Mouse (Mus musculus): ENCODE data around the gene Hlf.

Gene Hlf

GRCm38 (mm10) chr11:90390817-90391173 is at the start of gene Hlf:
TSS of gene Hlf (minus strand) at chr11:90390895.
- DNase-seq (ENCODE audit: low spot score in 2 of 2): peak; percentile 81 to 89

DNA sequence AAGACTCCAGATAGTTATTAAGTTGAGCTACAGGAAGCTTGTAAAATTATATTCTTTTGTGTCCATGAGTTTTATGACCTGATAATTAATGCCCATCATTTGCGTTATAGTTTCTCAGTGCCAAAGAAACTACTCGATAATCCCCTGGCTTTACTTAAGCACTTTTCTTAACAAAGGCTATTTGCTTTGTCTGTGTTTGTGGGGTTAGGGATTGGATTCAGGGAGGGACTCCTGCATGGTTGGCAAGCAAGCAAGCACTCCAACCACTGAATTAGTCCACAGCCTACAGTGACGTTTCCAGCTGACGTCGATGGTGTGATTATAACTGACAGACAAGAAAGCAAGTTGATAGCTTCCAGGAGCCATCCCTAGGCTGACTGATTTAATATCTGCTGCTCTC is 48.1 kb upstream of the Hlf start:
- no peak for DNase-seq (ENCODE audit: low spot score in 2 of 2)

DNA sequence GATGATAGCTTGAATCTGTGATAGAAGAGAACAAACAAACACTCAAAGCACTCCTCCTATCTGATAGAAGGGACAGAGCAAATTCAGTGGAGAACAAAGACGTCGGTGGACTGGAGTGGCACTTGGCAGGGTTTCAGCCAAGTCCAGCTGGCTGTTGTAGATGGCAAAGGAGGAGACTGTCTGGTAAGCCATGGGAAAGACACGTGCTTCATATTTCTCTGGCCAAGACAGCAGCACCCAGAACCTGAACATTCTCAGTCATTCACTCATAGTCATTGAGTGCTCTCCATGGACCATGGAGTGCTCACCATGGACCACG is 34.5 kb upstream of the Hlf start:
- DNase-seq (ENCODE audit: low spot score in 2 of 2): no peak

- no peak for DNase-seq (ENCODE audit: low spot score in 2 of 2)
These were observed 33.9 kb upstream of the Hlf start for GRCm38 (mm10) chr11:90424334-90425206.

GRCm38 (mm10) chr11:90423896-90424295 is 33.2 kb upstream of the Hlf start:
- no peak for DNase-seq (ENCODE audit: low spot score in 2 of 2)

DNA sequence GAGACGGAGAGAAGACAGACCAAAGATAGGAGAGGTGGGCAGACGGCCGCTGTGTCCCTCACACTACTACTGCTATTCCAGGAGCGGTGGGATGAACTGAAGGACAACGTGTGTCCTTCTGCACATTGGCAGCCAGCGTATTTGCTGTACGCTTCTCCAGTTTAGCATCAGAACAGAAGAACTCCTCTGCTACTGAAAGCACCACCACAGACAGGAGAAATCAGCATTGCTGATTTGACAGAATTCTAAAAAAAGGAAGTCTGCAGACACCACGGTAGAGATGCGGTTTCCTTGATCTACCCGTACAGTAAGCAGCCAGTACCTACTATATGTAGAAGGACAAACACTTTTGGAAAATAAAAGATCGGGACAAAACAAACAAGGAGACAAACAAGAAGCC is 29.0 kb upstream of the Hlf start:
- no peak for DNase-seq (ENCODE audit: low spot score in 2 of 2)

DNA sequence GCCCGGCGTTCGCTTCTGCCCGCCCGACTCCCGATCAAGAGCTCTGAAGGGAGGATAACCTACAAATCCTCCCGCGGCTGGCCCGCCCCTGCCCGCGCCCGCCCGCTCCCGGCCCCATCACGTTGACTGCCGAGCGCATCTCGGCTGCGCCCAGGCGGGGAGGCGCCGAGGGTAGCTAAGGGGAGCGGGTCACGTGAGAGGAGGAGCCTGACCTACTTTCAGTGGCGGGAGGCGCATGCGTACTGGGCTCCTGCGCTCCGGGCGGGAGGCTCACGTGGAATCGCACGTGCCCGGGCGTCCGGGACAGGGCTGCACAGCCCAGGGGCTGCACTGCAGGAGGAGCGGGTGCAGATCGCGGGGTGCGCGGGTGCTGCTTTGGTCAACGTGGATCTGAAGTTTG is 27.2 kb upstream of the Hlf start:
- peak; percentile 98 to 99 for DNase-seq (ENCODE audit: low spot score in 2 of 2)

GRCm38 (mm10) chr11:90417011-90417410 is 26.3 kb upstream of the Hlf start:
- peak in 1 of 2 experiments; percentile 3 for DNase-seq (ENCODE audit: low spot score in 2 of 2)

- DNase-seq (ENCODE audit: low spot score in 2 of 2): no peak
These were observed 8.2 kb upstream of the Hlf start for GRCm38 (mm10) chr11:90398850-90399249.

GRCm38 (mm10) chr11:90391271-90392185 is 833 bp upstream of the Hlf start:
- no peak for DNase-seq (ENCODE audit: low spot score in 2 of 2)

GRCm38 (mm10) chr11:90389902-90390816 is 536 bp downstream of the Hlf start:
- no peak for DNase-seq (ENCODE audit: low spot score in 2 of 2)

- DNase-seq (ENCODE audit: low spot score in 2 of 2): no peak
These were observed 1.4 kb downstream of the Hlf start for GRCm38 (mm10) chr11:90389174-90389901.

DNA sequence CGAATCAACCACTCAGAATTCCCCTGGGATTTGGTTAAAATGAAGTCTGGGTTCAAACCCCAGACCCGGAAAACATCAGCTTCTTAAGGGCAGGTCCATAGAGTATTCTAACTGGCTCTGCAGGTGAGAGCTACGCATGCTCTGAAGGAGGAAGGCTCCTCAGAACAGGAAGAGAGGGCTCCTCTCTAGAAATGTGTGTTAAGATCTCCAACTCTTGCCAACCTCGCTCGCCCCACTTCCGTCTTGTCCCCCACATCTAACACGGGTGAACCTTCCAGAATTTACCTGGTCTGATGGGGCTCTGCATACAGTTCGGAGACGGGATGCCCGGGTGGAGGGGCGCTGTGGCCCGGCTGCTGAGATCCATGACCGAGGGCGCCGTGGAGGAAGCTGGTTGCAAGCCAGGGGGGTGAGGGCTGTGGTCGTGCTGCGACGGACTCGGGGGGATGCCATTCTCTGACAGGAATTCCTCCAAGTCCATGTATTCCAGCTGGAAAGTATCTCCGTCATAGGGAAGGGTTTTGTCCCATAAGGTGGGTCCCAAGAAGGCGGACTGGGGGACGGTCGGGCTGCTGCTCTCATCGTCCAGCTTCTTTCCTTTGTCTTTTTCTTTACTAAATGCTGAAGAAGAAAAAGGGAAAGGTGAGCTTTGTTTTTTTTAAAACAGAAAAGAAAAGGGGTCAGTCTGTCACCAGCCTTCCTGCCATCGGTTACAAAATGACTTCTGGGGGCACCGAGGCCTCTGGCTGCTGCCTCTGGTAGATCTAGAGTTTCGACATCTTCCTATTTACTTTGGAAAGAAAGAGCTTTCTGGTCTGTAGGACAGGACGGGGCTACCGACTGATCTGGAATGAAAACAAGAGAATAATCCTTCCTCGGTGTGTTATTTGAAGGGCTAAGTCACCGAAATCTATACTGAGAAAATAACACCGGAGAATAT is 2.9 kb downstream of the Hlf start:
- DNase-seq (ENCODE audit: low spot score in 2 of 2): no peak

- DNase-seq (ENCODE audit: low spot score in 2 of 2): no peak
These were observed 8.6 kb downstream of the Hlf start for GRCm38 (mm10) chr11:90382005-90382611.

DNA sequence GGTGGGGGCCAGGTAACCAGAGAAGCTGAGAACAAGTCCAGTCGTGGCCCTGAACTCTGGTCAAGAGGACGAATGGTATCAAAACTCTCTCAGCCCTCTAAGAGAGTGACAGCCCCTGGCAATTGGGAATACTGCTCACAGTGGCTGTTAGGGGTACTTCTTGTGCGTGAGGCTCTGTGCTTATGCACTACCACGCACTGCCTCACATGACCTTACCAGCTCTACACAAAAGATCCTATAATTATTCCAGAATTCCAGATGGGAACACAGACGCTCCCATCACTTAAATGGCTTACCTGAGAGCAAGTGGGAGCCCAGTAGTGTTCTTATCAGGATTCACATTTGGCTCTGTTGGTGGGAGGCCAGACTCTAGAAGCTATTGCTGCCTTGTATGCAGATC is 9.6 kb downstream of the Hlf start:
- no peak for DNase-seq (ENCODE audit: low spot score in 2 of 2)

DNA sequence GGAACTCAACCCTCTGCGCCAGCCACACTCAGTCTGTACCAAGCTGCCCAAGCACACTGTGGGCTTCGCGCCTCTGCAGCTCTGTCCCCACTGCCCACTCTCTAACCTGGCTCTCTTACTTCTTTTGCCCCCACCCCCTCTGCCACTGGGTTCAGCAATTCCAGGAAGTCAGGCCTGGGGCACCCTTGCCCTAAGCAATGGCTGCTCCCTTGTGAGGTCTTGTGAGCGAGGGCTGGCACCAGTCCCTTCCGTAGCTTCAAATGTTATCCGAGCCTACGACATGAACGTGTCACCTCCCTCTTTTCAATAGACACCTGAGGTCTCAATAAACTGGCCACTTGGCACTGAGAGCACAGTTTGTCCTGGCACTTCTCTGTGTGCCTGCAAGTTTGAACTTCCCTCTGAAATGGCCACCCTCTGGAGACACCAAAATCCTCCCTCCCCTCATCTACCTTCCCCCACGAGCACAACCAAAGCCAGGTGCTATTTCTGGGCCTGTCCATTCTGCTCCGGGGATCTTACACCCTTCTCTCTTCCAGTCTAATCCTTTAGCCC is 10.5 kb downstream of the Hlf start:
- no peak for DNase-seq (ENCODE audit: low spot score in 2 of 2)

GRCm38 (mm10) chr11:90378008-90378407 is 12.7 kb downstream of the Hlf start:
- no peak for DNase-seq (ENCODE audit: low spot score in 2 of 2)

GRCm38 (mm10) chr11:90376436-90376835 is 14.3 kb downstream of the Hlf start:
- DNase-seq (ENCODE audit: low spot score in 2 of 2): no peak

DNA sequence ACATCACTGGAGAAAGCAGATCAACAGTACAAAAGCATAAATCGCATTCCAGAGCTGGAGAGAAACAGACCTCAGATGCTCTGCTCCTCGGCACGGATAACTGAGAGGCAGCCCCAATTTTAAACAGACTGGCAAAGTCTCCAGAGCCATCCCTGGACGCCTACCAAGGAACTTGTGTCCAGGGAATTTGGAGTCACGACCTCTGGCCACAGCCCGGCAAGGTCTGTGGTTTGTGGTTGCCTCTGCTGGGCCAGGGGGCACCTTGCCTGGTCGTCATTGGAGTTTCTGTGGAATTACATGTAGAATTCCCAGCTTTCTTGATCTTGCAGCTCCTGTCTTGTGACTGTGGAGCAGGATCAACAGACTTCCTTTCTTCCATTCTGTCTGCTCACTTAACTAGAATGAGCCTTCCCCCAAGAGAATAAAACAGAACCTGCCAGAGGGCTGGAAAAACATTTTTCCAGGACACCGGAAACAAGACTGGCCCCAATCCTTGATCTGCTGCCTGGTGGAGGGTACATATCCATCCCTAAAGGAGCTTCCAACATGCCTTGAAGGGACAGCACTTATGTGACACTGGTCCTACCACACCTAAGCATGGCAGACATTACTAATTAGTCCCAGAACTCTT is 19.1 kb downstream of the Hlf start:
- DNase-seq (ENCODE audit: low spot score in 2 of 2): no peak
